Mouse (Mus musculus): ENCODE results near the gene Gnai3.

The Gnai3 gene

DNA sequence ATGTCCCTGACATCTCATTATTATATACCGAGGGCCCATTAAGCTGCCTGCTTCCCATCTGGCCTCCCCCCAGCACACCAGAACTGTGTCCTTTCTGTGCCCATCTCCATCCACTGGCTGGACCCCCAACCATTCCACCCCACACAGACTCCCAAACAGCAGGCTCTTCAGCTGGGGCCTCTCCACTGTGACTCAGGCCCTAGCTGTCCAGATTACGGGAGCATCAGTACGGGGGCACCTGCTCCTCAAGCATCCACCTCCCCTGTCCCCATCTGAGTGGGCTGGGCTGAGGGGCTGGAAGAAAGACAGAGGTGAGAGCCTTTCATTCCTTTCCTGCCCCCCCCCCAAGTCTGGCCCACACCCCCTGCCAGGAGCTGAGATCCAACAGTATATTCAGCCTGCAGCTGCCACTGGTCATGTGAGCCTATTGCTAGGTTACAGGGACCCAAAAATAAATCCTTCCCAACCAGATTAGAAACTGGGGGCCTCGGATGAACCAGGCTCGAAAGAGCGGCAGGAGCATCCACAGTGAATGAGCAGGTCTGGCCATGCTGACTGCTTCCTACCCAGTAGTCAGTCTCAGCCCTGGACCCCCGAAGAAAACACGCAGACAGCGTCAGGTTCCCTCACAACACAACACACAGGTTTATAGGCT is 12.6 kb upstream of the Gnai3 start:
- no peak for DNase-seq

DNA sequence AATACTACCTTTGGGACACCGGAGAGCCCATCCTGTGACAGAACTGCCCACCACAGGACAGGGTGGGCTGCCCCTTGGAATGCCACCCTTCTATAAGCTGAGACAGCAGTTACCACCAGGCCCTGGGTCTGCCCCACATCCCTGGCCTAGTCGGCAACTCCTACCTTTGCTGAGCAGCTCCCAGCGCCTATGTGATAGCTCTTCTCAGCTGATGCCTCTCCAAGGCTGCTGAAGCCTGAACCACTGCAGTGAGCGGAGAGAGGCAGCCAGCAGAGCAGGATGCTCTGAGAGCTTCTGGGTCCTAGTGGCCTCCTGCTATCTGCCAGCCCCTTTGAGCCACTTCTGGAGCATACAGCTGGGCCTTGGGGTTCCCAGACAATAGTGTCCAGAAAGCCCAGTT is 8.7 kb upstream of the Gnai3 start, which contains the start of gene Gpr61:
Gene Gpr61, minus strand, starts transcription at position 227 of the 400 bp plus-strand sequence.
- DNase-seq: no peak

DNA sequence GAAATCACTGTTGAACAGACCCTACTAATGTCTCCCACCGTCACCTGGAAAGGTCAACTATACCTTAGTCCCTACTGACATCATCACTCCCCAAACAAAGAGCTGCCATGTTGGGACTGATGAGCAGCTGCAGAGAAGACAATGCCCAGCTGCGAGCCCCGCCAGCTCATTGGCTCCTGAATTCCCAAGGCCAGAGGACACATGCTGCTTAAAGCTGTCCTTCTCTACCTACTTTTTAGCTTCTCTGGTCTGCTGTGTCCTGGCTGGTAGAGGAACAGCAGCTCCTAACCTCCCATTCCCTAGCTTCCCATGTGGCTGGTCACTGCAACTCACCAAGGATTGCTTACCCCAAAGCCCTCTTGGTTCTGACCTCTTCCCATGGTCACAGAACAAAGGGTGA is 6.3 kb upstream of the Gnai3 start:
- DNase-seq: no peak

DNA sequence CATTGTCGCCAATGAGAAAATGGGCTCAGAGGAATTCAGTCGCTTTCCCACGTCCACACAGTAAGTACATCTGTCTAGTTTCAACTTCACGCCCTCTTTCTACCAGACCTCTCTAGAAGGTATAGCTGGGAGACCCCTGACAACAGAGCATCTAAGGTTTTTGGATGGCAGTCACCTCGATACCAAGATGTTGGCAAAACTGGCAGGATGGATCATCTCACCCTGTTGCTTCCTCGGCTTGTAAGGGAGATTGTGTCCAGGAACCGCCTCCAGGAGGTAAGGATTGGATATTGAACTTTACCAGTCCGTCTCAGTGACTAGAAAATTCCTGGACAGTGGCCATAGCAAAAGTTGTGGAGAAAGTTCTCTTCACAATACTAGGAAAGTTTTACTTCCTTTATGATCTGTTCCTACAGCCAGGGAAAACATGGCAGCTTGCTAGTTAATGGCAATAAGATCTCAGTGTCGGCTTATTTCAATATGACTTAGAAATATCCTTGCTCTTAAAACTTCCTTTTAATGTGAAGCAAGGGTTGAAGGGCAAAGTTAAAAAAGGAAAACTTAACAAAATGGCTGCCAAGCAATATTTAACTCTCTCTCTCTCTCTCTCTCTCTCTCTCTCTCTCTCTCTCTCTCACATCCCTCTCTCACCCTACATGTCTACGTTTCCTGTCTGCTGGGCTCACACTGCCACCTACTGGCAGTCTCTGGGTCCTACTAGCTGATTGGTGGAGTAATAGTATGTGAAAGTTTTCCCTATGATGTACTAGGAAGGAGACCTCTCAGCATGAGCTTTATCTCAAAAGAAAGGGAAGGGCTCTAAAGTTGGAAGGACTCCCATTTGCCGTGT is 1.7 kb upstream of the Gnai3 start:
- peak; percentile 93 for DNase-seq

DNA sequence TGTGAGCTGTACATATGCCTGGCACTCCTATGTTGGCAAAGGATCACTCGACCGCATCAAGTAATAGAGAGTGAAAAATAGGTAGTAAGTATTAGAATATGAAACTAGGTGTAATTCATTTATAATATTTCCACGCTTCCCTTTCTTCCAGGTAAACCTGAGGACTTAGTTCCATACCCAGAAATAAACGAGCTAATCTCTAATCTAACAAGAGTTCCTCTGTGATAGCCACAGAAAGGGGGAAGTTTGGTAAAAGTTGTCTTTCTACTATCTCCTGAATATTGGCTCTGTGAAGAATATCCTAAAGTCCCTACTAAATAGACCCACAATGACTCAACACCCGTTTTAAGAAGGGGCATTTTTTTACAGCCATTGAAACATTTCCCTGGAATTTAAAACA is 725 bp upstream of the Gnai3 start:
- no peak for DNase-seq

DNA sequence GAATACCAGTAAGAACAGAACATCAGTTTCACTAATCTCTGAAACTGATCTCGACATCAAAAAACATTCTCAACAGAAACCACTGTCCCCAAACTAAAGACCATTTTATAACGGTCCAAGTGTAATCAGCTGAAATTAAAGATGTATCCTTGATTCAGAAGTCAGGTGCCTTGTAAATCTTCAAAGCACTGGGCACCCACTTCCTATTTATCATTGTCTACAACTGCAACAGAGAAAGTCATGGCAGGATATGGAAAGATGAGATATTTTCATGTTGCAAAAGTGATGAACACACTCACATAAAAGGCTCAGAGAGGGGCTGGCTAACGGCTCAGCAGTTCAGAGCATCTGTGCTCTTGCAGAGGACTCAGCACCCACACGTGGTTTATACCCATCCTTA is 5.2 kb downstream of the Gnai3 start:
- DNase-seq: no peak

DNA sequence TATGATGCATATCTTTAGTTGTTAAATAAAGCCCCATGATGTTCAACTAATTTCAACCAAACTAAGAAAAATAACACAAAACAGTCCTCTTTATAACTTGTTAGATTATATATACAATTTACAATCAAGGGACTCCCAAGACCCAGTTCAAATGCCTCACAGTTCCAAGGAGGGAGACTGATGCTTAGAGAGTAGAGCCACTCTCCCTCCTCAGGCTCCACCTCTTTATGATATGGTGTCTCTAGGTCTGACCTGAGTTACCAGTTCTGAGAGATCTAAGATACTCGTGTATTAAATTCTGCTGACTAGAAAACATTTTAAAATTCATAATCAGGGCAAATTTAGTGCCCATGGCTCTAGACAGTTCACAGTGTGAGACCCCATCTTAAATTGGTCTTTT is 6.8 kb downstream of the Gnai3 start:
- no peak for DNase-seq

DNA sequence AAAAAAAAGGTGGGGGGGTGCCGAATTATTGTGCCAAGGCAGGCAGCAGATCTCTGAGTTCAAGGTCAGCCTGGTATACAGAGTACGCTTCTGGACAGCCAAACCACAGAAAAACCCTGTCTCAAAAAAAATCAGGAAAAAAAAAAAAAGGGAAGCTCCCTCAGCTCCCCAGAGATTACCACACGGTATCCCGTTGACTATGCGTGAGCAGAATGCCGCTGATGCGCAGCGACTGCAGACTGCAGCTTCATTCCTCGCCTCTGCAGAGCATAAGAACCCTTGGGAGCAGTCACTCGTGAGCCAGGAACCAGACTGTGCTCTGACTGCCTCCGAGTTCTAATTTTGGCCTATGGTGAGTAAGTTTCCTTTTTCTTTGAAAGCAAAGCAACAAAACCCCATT is 11.2 kb downstream of the Gnai3 start:
- DNase-seq: no peak

DNA sequence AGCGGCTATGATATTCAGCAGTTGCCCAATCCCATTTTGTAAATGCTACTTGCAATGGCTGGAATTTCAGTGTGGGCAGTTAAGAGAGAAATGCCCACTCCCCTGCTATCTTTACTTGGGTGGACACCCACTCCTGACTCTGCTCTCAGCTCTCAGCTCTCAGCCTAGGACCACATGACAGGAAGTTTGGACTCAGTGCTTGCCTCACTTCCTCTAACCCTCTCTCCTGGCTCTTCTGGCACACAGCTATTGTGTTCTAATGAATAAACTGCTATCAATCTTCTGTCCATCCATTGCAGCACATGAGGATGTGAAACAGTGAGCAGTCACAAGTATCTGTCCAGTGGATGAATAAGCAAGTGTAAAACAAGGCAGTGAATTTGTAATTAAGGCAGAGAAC is 13.5 kb downstream of the Gnai3 start:
- DNase-seq: peak; percentile 33

DNA sequence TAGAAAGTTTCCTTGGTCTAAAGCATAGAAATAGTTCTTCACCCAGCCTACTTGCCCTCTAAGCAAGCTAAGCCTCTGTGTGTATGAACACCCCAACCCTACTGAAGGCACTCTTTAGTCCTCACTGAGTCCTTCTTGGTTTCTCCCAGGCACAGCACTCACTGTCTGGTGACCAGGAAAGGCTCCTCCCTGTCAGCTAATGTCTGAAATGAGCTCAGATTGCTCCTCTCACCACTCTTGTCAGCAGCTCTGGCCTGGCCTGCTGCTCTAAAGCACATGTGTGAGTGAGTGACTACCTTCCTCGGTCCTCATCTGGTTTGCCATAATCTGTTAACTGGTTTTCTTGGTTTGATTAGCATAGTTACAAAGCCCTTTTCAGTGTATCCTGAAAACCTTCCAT is 14.1 kb downstream of the Gnai3 start:
- no peak for DNase-seq

DNA sequence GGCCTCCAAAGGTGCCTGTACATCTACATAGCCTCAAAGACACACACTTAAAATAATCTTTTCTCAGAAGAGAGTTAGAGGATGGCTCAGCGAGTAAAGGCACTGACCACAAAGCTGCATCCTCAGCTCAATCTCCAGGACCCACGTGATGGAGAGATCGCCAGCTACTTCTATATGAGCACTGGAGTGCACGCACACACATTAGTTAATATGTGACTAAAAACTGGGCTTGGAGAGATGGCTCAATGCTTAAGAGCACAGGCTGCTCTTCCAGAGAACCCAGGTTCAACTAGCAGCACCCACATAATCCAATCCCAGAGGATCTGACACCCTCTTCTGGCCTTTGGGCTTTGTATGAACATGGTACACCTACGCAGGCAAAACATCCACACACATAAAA is 14.7 kb downstream of the Gnai3 start:
- DNase-seq: no peak

DNA sequence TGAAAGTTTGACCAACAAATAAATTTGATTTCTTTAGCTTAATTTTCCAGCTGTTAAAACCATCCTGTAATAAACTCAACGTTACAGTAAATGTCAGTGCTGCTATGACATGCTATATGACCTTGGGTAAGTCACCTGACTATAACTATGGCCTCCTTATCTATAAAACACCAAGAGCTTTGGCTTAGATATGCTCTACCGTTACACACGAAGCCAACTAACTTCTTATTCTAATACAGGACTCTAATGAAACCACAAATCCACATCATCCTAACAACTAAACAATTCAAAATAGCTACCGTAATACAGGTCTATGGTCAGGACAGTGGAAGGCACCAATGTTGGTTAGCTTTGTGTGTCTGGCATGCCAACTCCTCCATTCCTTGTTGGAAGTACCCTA is 16.1 kb downstream of the Gnai3 start:
- no peak for DNase-seq

DNA sequence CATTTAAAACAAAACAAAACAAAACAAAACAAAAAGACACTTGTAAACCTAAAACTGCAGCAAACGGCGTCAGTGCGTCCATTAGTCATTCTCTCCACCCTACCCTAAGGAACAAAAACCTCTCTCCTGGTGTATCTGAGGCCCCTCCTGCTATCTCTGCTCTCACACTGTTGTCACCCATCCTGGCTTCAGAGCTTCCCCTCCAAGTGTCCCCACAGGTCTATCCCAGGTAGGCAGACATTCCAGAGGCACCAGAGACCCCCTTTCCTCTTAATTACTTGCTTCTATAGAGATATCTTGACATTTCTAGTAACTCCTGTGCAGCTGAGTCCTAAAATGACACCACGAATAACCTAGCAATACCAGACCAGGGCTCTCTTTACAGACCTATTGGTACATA is 16.6 kb downstream of the Gnai3 start:
- DNase-seq: no peak

DNA sequence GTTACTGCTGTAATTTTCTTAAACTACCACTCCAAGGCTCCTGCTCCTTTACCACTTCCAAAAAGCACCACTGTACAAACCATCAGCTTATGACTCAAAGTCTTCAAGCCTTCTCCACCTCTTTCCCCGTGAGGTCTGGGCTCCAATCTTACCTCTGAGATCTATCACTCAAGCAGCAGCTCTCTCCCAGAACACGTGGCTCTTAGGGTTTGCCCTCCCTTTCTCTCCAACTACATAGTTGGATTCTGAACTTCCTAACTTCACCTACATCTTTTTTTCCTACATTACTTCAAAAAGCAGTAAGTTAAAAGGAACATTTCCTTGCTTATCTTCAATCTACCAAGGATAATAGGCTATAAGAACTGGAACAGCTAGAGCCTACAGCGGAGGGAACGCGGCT is 17.4 kb downstream of the Gnai3 start:
- no peak for DNase-seq

DNA sequence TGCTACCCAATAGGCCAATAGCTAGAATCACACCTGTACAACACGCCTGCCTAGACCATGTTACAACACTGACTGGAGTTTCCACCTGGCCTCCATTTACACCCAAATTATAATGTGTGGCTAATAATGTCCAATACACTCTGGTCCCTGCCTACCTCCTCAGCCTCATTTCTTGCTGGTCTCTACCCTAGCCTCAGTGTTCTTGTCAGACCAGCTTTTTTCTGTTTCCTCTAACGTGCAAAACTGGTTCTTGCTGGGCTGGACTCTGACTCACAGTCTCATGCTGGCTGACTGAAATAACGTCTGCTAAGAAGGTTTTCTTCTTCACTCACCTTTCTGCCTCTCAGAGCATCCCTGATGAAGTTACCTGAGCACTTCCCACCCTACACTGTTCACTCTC is 19.6 kb downstream of the Gnai3 start:
- no peak for DNase-seq

DNA sequence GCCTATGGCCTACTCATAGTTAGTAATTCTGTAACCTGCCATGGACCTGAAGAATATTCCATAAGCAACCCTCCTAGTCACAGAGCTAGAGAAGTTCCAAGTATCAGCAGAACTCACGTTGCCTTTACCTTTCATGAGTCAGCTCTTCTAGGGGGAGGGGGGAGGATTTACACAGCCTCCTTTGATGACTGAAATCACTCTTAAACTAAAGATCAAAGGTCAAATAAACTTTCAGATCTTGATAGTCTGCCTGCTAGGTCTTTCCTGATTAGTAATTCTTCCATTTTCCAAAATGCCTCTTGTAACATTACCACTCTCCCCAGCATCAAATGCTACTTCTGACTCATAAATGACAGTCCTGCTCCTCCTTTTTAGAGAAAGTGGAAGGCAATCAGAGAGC is 21.8 kb downstream of the Gnai3 start:
- no peak for DNase-seq

DNA sequence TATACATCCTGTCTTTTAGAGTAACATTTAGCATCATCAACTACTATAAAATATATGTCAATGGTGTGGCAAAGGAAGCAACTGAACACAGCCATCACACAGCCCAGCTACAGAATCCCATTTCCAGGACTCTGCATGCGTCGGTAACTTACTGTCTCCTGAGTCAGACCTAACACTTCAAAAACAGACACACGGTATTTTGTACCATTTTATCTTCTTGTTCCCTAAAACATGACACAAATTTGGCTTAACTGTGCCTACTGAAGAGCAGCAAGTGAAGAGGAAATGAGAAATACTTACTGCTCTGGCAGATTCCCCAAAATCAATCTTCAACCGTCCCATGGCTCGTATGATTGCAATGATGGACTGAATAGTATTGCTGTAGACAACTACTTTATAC is 22.7 kb downstream of the Gnai3 start:
- DNase-seq: no peak

DNA sequence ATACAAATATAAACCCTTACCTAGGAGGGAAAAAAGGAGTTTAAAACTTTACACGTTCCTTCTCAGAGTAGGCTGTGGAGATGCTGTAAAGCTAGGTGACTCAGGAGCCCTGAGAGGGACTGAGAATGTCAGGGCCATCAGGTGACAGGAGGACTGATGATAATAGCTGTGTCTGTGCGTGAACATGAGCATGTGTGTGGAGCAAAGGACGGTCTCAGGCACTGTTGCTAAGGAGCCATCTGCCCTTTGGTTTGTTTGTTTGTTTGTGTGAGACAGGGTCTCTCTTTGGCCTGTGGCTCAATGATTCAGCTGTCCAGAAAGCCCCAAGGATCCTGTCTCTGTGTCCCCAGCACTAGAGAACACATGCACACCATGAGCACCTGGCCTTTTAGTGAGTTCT is 24.8 kb downstream of the Gnai3 start:
- DNase-seq: no peak

DNA sequence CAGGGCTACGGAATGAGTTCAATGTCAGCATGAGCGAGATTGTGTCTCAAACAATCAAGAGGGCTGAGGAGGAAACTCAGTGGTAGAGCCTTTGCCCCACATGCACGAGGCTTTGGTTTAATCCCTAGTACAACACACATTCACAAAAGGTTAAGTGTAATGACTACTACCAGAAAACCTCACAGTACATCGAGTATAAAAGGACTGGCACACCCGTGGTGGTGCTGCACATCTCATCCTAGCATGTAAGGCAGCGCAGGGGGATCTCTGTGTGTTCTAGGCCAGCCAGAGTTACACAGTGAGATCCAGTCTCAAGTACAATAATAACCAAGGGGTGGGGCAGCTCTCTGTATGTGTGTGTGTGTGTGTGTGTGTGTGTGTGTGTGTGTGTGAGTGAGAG is 28.5 kb downstream of the Gnai3 start:
- DNase-seq: no peak

DNA sequence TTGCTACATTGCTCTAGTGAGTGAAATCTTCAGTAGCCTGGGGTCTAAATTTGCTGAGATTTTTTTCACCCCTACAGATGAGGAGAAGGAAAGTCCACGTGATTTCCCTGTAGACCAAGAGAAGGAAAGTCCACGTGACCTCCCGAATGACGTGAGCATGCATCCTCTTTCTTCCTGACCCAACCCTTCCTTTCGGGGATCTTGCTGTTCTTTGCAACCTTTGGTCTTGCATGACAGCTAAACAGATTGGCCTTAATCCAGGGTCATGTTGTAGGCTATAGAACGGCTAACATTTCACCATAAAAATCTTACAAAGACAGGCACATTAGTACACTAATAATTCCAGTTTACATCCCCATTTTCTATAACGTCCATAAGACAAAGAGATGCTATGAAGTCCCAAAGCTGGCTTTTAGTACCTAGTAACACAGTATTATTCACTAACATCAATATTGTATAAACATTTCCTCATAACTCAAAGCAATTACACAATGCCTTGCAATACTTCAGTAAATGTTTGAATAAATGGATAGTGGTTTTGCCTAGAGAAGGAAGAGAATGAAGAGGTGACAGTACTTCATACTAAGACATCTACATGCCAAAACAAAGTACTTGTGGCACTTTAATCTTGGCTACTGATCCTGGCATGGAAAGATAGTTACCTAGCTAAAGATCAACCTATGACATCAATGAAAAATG is 32.2 kb downstream of the Gnai3 start:
- peak; percentile 16 for DNase-seq

DNA sequence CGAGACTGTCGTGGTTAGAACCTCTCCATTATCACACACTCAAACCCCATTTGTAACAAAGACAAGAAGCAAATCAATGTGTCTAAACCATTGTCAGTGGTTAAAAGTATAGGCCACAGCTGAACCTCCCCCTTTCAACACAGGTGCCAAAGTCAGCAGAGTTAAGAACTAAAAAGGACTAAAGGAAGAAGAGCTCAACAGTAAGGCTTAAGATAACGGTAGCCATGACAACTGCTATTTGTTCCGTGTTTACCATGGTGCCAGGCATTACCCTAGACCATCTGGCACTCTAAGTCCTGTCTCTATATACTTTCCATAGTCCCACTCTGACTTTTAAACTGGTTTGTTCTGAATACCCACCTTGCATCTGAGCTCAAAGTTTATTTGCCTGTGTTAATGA is 33.3 kb downstream of the Gnai3 start:
- DNase-seq: no peak

DNA sequence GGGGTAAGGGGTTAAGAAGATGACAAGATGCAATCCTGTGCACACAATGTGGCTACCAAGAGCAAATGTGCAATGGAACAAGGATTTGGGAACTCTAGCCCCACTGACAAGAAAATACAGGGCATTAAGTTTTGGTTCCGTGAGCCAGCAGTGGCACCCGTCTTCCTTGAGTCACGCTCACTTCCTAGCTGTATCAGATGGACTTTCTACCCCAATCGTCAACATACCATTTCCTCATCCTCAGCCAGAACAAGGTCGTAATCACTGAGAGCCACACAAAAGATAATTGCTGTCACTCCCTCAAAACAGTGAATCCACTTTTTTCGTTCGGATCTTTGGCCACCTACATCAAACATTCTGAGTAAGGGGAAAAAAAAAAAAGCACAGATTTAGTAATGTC is 33.7 kb downstream of the Gnai3 start:
- no peak for DNase-seq

DNA sequence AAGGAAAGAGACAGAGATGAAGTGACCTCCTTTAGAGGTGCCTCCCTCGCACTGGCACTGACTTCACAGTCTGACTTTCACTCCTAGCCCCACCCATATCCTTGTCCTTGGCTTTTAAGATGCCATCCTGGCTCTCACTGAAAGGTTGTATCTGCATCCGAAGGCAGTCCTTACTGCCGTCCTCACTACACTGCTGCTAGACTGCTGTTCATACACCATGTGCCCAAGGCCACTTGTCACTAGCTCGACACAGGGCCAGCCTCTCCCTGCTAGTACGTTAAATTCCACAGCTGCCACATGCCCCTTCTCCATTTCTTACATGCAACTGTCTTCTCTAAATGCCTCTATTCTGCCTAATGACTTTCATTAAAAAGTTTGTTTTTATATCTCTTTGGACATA is 34.6 kb downstream of the Gnai3 start:
- no peak for DNase-seq

DNA sequence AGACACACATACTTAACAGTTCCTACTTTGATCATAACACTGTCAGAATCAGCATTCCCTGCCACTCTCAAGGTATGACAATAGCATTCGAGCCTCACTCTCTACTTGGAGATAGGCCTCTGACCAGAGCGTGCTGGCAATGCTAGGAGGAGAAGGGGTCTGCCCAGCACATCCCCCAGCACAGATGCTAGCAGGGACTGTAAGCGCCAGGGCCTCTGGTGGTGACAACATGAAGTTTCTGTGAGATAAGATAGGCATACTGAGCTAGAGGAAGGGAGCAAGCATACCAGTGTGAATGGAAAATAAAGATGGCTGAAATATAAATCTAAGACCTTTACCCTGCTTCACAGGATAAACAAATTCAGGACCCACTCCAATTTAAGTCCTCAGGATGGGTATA is 40.7 kb downstream of the Gnai3 start:
- no peak for DNase-seq

Data from lung, postnatal 10 days (tissue).